In genomic region chr8:119433582-119434174, GRCm38 (mm10) we compare ENCODE assay signal across 16 mouse cellular contexts. TPM values are rescaled to one million over a fixed set of nuclear protein-coding genes. Genes with fewer than 3 reads are reported as not detected.
A peak's percentile ranks its signal among the peaks of the same experiment; 100 is the strongest.
DNase-seq lines count a peak whose midpoint lies in the region; ATAC-seq lines count a peak whose summit lies in the region.
"Had no signal": no experiment of that assay in that cellular context is flagged by ENCODE, and none has a peak within 500 bp of the region (broad histone marks: within the 10 kb centered on the region; RNA-seq: fewer than 3 reads in every experiment).

Gene Osgin1 (plus strand): TSS chr8:119434124.

- H3K9ac ChIP-seq in hindbrain, embryonic 12.5 days, result no peak within 1 kb of the TSS
- H3K9ac ChIP-seq in liver, embryonic 13.5 days, result no peak within 1 kb of the TSS
- H3K9ac ChIP-seq in hindbrain, embryonic 14.5 days, result no peak within 1 kb of the TSS
- H3K9ac ChIP-seq: lung, embryonic 15.5 days; midbrain, embryonic 13.5 days had no signal

- 0 out of 2 replicates have a peak within 1 kb of the TSS, but pooled peaks have one; percentile 23 for H3K27ac ChIP-seq in hindbrain, embryonic 10.5 days
- H3K27ac ChIP-seq in hindbrain, embryonic 12.5 days, result no peak within 1 kb of the TSS
- peak within 1 kb of the TSS; percentile 65 for H3K27ac ChIP-seq in liver, embryonic 13.5 days
- no peak within 1 kb of the TSS for H3K27ac ChIP-seq in hindbrain, embryonic 14.5 days
- H3K27ac ChIP-seq: left cerebral cortex, adult 2 months; lung, embryonic 15.5 days; midbrain, embryonic 13.5 days had no signal

- no peak within 1 kb of the TSS for H3K4me2 ChIP-seq in hindbrain, embryonic 12.5 days (replicated peaks)
- H3K4me2 ChIP-seq in liver, embryonic 13.5 days, result 0 out of 2 replicates have a peak within 1 kb of the TSS, but pooled peaks have one; percentile 2
- no peak within 1 kb of the TSS for H3K4me2 ChIP-seq in hindbrain, embryonic 14.5 days (replicated peaks)
- H3K4me2 ChIP-seq: lung, embryonic 15.5 days; midbrain, embryonic 13.5 days had no signal

- 90% methylated on average over 13 of the region's 13 CpGs for WGBS in hindbrain, embryonic 10.5 days
- 88% methylated on average over 13 of the region's 13 CpGs for WGBS in hindbrain, embryonic 12.5 days
- 68% methylated on average over 13 of the region's 13 CpGs for WGBS in liver, embryonic 13.5 days (ENCODE audit: insufficient replicate concordance)
- WGBS in hindbrain, embryonic 14.5 days, result 88% methylated on average over 13 of the region's 13 CpGs

- H3K27me3 ChIP-seq in hindbrain, embryonic 10.5 days (ENCODE audit: insufficient read depth, poor library complexity, severe bottlenecking), result peaks cover 8% of the 10 kb centered on the region; the same call in 1 of the 2 replicates
- no peaks in the 10 kb centered on the region for H3K27me3 ChIP-seq in hindbrain, embryonic 12.5 days
- H3K27me3 ChIP-seq in liver, embryonic 13.5 days, result no peaks in the 10 kb centered on the region
- no peaks in the 10 kb centered on the region for H3K27me3 ChIP-seq in hindbrain, embryonic 14.5 days (ENCODE audit: control insufficient read depth, insufficient read depth, low read length)
- H3K27me3 ChIP-seq: lung, embryonic 15.5 days; midbrain, embryonic 13.5 days had no signal

- no peaks in the 10 kb centered on the region for H3K36me3 ChIP-seq in hindbrain, embryonic 10.5 days
- H3K36me3 ChIP-seq in hindbrain, embryonic 12.5 days, result no peaks in the 10 kb centered on the region
- H3K36me3 ChIP-seq in liver, embryonic 13.5 days, result no peaks in the 10 kb centered on the region
- no peaks in the 10 kb centered on the region for H3K36me3 ChIP-seq in hindbrain, embryonic 14.5 days (replicated peaks; ENCODE audit: control insufficient read depth, insufficient read depth)
- H3K36me3 ChIP-seq: lung, embryonic 15.5 days; midbrain, embryonic 13.5 days had no signal

- no peaks in the 10 kb centered on the region for H3K9me3 ChIP-seq in hindbrain, embryonic 10.5 days
- H3K9me3 ChIP-seq in hindbrain, embryonic 12.5 days (replicated peaks), result no peaks in the 10 kb centered on the region
- no peaks in the 10 kb centered on the region for H3K9me3 ChIP-seq in liver, embryonic 13.5 days (replicated peaks)
- no peaks in the 10 kb centered on the region for H3K9me3 ChIP-seq in hindbrain, embryonic 14.5 days (ENCODE audit: control insufficient read depth, low read length)
- H3K9me3 ChIP-seq: lung, embryonic 15.5 days; midbrain, embryonic 13.5 days had no signal

- H3K4me1 ChIP-seq in hindbrain, embryonic 10.5 days (replicated peaks), result peaks cover 26% of the 10 kb centered on the region
- H3K4me1 ChIP-seq in hindbrain, embryonic 12.5 days, result peaks cover 10% of the 10 kb centered on the region
- H3K4me1 ChIP-seq in liver, embryonic 13.5 days (replicated peaks), result peaks cover 71% of the 10 kb centered on the region
- H3K4me1 ChIP-seq in hindbrain, embryonic 14.5 days (replicated peaks; ENCODE audit: control insufficient read depth, insufficient read depth, low read length), result no peaks in the 10 kb centered on the region
- H3K4me1 ChIP-seq: midbrain, embryonic 13.5 days had no signal

- H3K4me3 ChIP-seq in hindbrain, embryonic 10.5 days, result no peak within 1 kb of the TSS
- no peak within 1 kb of the TSS for H3K4me3 ChIP-seq in hindbrain, embryonic 12.5 days
- no peak within 1 kb of the TSS for H3K4me3 ChIP-seq in liver, embryonic 13.5 days (replicated peaks)
- H3K4me3 ChIP-seq in hindbrain, embryonic 14.5 days (replicated peaks; ENCODE audit: low read length), result no peak within 1 kb of the TSS
- H3K4me3 ChIP-seq: left cerebral cortex, adult 2 months; lung, embryonic 15.5 days; midbrain, embryonic 13.5 days had no signal

- DNase-seq in hindbrain, embryonic 10.5 days (ENCODE audit: low spot score), result no peak
- DNase-seq in urinary bladder, adult 2 months (ENCODE audit: low spot score), result no peak
- no peak for DNase-seq in urinary bladder, postnatal 25 days (ENCODE audit: low spot score)
- DNase-seq in liver, embryonic 13.5 days, result no peak
- DNase-seq in Muller cell, postnatal 12 days (ENCODE audit: inconsistent ontology term), result no peak
- DNase-seq in thymus, postnatal 0 days (ENCODE audit: low spot score), result no peak
- no peak for DNase-seq in hindbrain, embryonic 14.5 days (ENCODE audit: low spot score)
- DNase-seq: cerebellum, adult 11-12 months; spleen, adult 18-20 months; thymus, adult 18-20 months had no signal

- no peak for ATAC-seq in hindbrain, embryonic 12.5 days (ENCODE audit: low FRiP score)
- no peak for ATAC-seq in liver, embryonic 13.5 days (ENCODE audit: low read depth)
- ATAC-seq in hindbrain, embryonic 14.5 days (ENCODE audit: low FRiP score), result no peak
- ATAC-seq: forebrain, embryonic 16.5 days; hindbrain, embryonic 16.5 days; midbrain, embryonic 13.5 days had no signal

RNA-seq across cellular contexts. Expression of gene Osgin1, which starts in this region (rescaled TPM):
- polyA plus RNA-seq in hindbrain, embryonic 10.5 days (2016; fragmentation: Nextera tagmentation; extraction: Ambion mirVana), result 0.30 and 0.36 TPM in 2 replicates
- polyA plus RNA-seq in hindbrain, embryonic 12.5 days (2016; fragmentation: Nextera tagmentation; extraction: Ambion mirVana), result 0.12 and 0.14 TPM in 2 replicates
- polyA plus RNA-seq in urinary bladder, adult 2 months (2012; rRNA removed), result 69.4 and 84.6 TPM in 2 replicates
- 13.0 and 14.8 TPM in 2 replicates for polyA plus RNA-seq in liver, embryonic 13.5 days (2015; fragmentation: Nextera tagmentation; extraction: Ambion mirVana)
- polyA plus RNA-seq in thymus, postnatal 0 days (2015; fragmentation: Nextera tagmentation; extraction: Ambion mirVana), result 1.4 and 1.6 TPM in 2 replicates
- 0.35 and 0.40 TPM in 2 replicates for polyA plus RNA-seq in hindbrain, embryonic 14.5 days (2014; fragmentation: Nextera tagmentation; extraction: Ambion mirVana)

Comparison
In these comparisons a context has a peak if more than half of its experiments do, and no peak if none do; other contexts are left out.
1. H3K27ac ChIP-seq: peak in hindbrain, embryonic 10.5 days (single experiment) and liver, embryonic 13.5 days (single experiment); none in hindbrain, embryonic 12.5 days (single experiment) and hindbrain, embryonic 14.5 days (single experiment).